Mouse (Mus musculus): ENCODE measurements around the gene Prkca. TPM values are rescaled to one million over a fixed set of nuclear protein-coding genes. Genes with fewer than 3 reads are reported as not detected.

Prkca gene
- polyA plus RNA-seq, 1 experiment = 2.2 TPM

DNA sequence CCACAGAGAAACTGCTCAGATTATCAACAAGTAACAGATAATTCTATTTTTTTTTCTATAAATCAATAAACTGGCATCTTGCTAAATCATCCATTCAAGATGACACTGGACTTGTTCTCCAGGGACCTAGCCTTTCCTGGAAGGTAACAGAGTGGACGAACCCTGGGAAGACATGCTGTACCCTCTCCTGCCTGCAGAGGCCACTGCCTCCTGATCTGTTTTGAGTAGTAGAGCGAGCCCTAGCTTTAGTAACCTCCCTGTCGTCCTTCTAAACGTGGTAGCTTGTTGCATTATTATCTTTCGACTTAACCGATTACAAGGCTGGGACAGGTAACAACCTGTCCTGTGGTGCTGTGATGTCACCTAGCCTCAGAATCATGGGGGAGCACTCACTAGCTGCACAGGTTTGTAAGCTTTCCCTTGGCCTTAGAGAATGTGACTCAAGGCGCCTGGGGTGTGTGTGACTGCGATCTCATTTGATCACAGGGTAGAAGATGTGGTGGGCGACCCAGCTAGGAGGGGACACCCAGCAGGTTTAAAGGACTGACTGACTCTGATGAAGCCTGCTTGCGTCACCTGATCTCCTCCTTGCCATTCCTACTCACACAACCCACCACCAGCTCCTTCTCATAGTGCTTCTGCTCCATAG lies 312.6 kb downstream of the Prkca start:
- Histone ChIP-seq H3K4me3 (ENCODE audit: control insufficient read depth, low read depth, low read length) (no peak overlapping the region), H3K27ac (ENCODE audit: control insufficient read depth, insufficient read depth, low read depth, low read length) (no peak overlapping the region), H3K36me3 (ENCODE audit: control insufficient read depth, insufficient read depth, low read length) (no peaks in the 10 kb centered on the region), H3K27me3 (ENCODE audit: control insufficient read depth, insufficient read depth, low read length) (no peaks in the 10 kb centered on the region), H3K4me1 (ENCODE audit: control insufficient read depth, insufficient read depth, low read length) (peaks cover 8% of the 10 kb centered on the region)
- peak; percentile 69; the same call in 1 of the 2 replicates for TF ChIP-seq CTCF (IDR thresholded peaks at IDR 0.05; ENCODE audit: control insufficient read depth, insufficient read depth, insufficient replicate concordance, low read depth, low read length)
- no peak for TF ChIP-seq POLR2A (IDR thresholded peaks at IDR 0.05; ENCODE audit: control insufficient read depth, low read depth, low read length)

GRCm38 (mm10) chr11:108029321-108029720 lies 314.4 kb downstream of the Prkca start:
- TF ChIP-seq POLR2A (IDR thresholded peaks at IDR 0.05; ENCODE audit: control insufficient read depth, low read depth, low read length) = no peak
- no peak for TF ChIP-seq CTCF (IDR thresholded peaks at IDR 0.05; ENCODE audit: control insufficient read depth, insufficient read depth, insufficient replicate concordance, low read depth, low read length)
- Histone ChIP-seq H3K4me1 (ENCODE audit: control insufficient read depth, insufficient read depth, low read length) (peaks cover 8% of the 10 kb centered on the region), H3K27ac (ENCODE audit: control insufficient read depth, insufficient read depth, low read depth, low read length) (no peak overlapping the region), H3K4me3 (ENCODE audit: control insufficient read depth, low read depth, low read length) (no peak overlapping the region), H3K36me3 (ENCODE audit: control insufficient read depth, insufficient read depth, low read length) (no peaks in the 10 kb centered on the region), H3K27me3 (ENCODE audit: control insufficient read depth, insufficient read depth, low read length) (no peaks in the 10 kb centered on the region)

- H3K4me1 ChIP-seq (ENCODE audit: control insufficient read depth, insufficient read depth, low read length) = peaks cover 8% of the 10 kb centered on the region
- H3K27ac ChIP-seq (ENCODE audit: control insufficient read depth, insufficient read depth, low read depth, low read length) = no peak overlapping the region
- no peak for TF ChIP-seq CTCF (IDR thresholded peaks at IDR 0.05; ENCODE audit: control insufficient read depth, insufficient read depth, insufficient replicate concordance, low read depth, low read length)
- peak; percentile 36; the same call in 1 of the 2 replicates for TF ChIP-seq POLR2A (IDR thresholded peaks at IDR 0.05; ENCODE audit: control insufficient read depth, low read depth, low read length)
- H3K4me3 ChIP-seq (ENCODE audit: control insufficient read depth, low read depth, low read length) = peak overlapping the region; percentile 70
- H3K36me3 ChIP-seq (ENCODE audit: control insufficient read depth, insufficient read depth, low read length) = no peaks in the 10 kb centered on the region
- H3K27me3 ChIP-seq (ENCODE audit: control insufficient read depth, insufficient read depth, low read length) = no peaks in the 10 kb centered on the region
These were observed 315.3 kb downstream of the Prkca start for GRCm38 (mm10) chr11:108028398-108028797.

DNA sequence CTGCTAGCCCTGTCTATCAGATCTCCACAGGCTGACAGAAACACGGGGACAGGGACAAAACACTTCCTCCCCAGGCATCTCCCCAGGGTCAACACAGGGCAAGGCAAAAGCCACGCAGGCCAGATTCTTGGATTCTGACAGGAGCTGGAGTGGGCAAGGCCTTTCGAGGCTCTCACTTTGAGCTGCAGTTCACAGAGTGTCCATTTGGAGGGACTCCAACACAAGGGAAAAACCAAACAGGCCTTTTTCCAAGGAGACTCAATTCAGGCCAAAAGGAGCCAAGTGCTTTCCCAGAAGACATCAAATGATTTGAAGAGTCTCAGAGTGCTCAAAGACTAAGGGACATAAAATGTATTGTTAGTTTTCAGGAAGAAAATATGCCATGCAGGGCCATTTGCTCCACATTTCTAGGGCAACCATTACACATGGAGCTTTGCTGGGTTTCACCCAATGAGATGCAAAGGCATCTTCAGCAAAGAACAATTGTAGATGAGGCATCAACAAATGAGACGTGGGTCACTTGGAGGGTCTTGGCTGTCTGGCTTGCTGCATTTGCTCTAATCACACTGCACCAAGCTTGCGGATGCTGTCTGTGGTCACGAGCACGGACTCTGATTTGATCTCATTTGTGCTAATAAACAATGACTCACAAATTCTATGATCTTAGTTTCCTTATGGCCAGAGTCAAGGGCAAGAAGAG lies 317.9 kb downstream of the Prkca start:
- Histone ChIP-seq H3K27me3 (ENCODE audit: control insufficient read depth, insufficient read depth, low read length) (no peaks in the 10 kb centered on the region), H3K27ac (ENCODE audit: control insufficient read depth, insufficient read depth, low read depth, low read length) (no peak overlapping the region), H3K36me3 (ENCODE audit: control insufficient read depth, insufficient read depth, low read length) (no peaks in the 10 kb centered on the region), H3K4me3 (ENCODE audit: control insufficient read depth, low read depth, low read length) (no peak overlapping the region), H3K4me1 (ENCODE audit: control insufficient read depth, insufficient read depth, low read length) (peaks cover 8% of the 10 kb centered on the region)
- TF ChIP-seq POLR2A (IDR thresholded peaks at IDR 0.05; ENCODE audit: control insufficient read depth, low read depth, low read length) (no peak), CTCF (IDR thresholded peaks at IDR 0.05; ENCODE audit: control insufficient read depth, insufficient read depth, insufficient replicate concordance, low read depth, low read length) (peak; percentile 37; the same call in 1 of the 2 replicates)

- Histone ChIP-seq H3K27me3 (ENCODE audit: control insufficient read depth, insufficient read depth, low read length) (no peaks in the 10 kb centered on the region), H3K36me3 (ENCODE audit: control insufficient read depth, insufficient read depth, low read length) (no peaks in the 10 kb centered on the region), H3K4me3 (ENCODE audit: control insufficient read depth, low read depth, low read length) (no peak overlapping the region), H3K4me1 (ENCODE audit: control insufficient read depth, insufficient read depth, low read length) (peaks cover 1% of the 10 kb centered on the region), H3K27ac (ENCODE audit: control insufficient read depth, insufficient read depth, low read depth, low read length) (no peak overlapping the region)
- TF ChIP-seq CTCF (IDR thresholded peaks at IDR 0.05; ENCODE audit: control insufficient read depth, insufficient read depth, insufficient replicate concordance, low read depth, low read length) (no peak), POLR2A (IDR thresholded peaks at IDR 0.05; ENCODE audit: control insufficient read depth, low read depth, low read length) (no peak)
These were observed 320.5 kb downstream of the Prkca start for GRCm38 (mm10) chr11:108023188-108023587.

DNA sequence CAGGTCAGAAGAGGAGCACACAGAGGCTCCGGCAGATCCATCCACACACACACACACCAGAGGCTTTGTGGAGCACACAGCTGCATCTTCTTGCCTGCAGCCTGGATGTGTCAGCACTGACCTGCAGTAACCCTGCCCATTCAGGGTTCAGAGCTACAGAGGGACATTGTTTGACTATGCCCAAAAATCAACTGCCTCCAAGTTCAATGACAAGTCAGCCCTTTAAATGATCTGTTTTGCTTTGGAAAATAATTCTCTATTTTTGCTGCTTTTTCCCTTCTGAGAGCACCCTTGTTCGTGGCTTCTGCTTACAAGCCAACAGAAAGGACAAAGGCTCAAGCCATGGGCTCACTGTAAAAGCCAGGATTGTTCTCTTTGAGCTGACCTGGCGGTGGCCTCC lies 322.8 kb downstream of the Prkca start:
- Histone ChIP-seq H3K27ac (ENCODE audit: control insufficient read depth, insufficient read depth, low read depth, low read length) (no peak overlapping the region), H3K27me3 (ENCODE audit: control insufficient read depth, insufficient read depth, low read length) (no peaks in the 10 kb centered on the region), H3K4me3 (ENCODE audit: control insufficient read depth, low read depth, low read length) (no peak overlapping the region), H3K4me1 (ENCODE audit: control insufficient read depth, insufficient read depth, low read length) (no peaks in the 10 kb centered on the region), H3K36me3 (ENCODE audit: control insufficient read depth, insufficient read depth, low read length) (no peaks in the 10 kb centered on the region)
- TF ChIP-seq POLR2A (IDR thresholded peaks at IDR 0.05; ENCODE audit: control insufficient read depth, low read depth, low read length) = no peak
- TF ChIP-seq CTCF (IDR thresholded peaks at IDR 0.05; ENCODE audit: control insufficient read depth, insufficient read depth, insufficient replicate concordance, low read depth, low read length) = no peak

DNA sequence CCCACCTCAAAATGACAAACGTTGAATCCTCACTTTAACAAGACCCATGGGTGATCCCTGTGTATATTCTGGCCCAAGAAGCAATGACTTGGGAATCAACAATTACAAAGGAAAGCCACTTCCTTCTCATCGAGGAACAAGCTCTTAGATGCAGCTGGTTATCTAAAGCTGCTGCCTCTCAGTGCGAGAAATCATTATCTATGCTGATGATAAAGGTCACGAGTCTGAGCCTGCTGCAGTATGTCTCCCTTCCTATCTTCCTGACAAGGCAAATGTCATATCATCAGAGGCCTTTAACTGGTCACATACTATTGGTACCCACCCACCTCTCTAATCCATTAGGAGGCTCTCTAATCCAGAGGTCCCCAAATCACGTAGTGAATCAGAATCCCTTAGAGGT lies 328.4 kb downstream of the Prkca start:
- Histone ChIP-seq H3K4me3 (ENCODE audit: control insufficient read depth, low read depth, low read length) (no peak overlapping the region), H3K27ac (ENCODE audit: control insufficient read depth, insufficient read depth, low read depth, low read length) (no peak overlapping the region), H3K4me1 (ENCODE audit: control insufficient read depth, insufficient read depth, low read length) (no peaks in the 10 kb centered on the region), H3K27me3 (ENCODE audit: control insufficient read depth, insufficient read depth, low read length) (no peaks in the 10 kb centered on the region), H3K36me3 (ENCODE audit: control insufficient read depth, insufficient read depth, low read length) (no peaks in the 10 kb centered on the region)
- TF ChIP-seq CTCF (IDR thresholded peaks at IDR 0.05; ENCODE audit: control insufficient read depth, insufficient read depth, insufficient replicate concordance, low read depth, low read length) (no peak), POLR2A (IDR thresholded peaks at IDR 0.05; ENCODE audit: control insufficient read depth, low read depth, low read length) (no peak)
